Mouse (Mus musculus): ENCODE data around the gene Eif2b2. TPM values are rescaled to one million over a fixed set of nuclear protein-coding genes. Genes with fewer than 3 reads are reported as not detected.

The Eif2b2 gene
- total RNA-seq, 1 experiment from 2014 or later = 32.1 TPM

GRCm38 (mm10) chr12:85227227-85227626 is 7.9 kb downstream of the Eif2b2 start:
- no peak for ATAC-seq (replicated peaks; ENCODE audit: insufficient number of reproducible peaks, low FRiP score, low TSS enrichment, poor library complexity, severe bottlenecking)

GRCm38 (mm10) chr12:85227876-85228599 is 8.8 kb downstream of the Eif2b2 start:
- no peak for ATAC-seq (replicated peaks; ENCODE audit: insufficient number of reproducible peaks, low FRiP score, low TSS enrichment, poor library complexity, severe bottlenecking)

- no peak for ATAC-seq (replicated peaks; ENCODE audit: insufficient number of reproducible peaks, low FRiP score, low TSS enrichment, poor library complexity, severe bottlenecking)
These were observed 14.4 kb downstream of the Eif2b2 start for GRCm38 (mm10) chr12:85233376-85234358.

GRCm38 (mm10) chr12:85237553-85237952 is 18.3 kb downstream of the Eif2b2 start:
- ATAC-seq (replicated peaks; ENCODE audit: insufficient number of reproducible peaks, low FRiP score, low TSS enrichment, poor library complexity, severe bottlenecking) = no peak

GRCm38 (mm10) chr12:85252083-85252482 is 32.8 kb downstream of the Eif2b2 start:
- ATAC-seq (replicated peaks; ENCODE audit: insufficient number of reproducible peaks, low FRiP score, low TSS enrichment, poor library complexity, severe bottlenecking) = no peak

DNA sequence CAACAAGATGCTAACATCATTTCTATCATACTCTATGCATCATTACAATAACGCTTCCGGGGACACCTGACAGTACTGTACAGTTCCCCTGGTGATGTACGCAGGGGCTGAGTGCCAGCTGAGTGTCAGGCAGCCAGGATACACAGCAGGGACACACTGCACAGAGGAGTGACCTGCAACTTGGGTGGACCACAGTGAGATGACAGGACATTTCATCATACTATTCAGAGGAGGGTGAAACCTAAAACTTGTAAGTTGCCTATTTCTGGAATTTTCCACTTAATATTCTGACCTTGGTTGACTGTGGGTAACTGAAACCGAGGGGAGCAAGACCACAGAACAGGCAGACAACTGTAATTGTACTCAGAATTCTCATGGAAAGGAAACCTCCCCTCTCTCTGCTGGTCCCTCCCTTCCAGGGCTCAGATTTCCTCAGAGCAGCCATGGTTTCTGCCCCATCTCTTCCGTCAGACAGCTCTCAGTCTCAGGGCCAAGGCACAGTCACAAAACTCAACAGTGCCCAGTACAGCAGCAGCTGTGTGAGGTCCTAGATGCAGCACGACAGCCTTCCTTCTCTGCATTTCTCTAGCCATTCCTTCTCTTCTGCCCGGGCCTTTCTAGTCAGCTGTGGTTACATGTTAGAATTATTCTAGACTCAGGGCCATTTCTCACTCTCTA is 36.9 kb downstream of the Eif2b2 start:
- ATAC-seq (replicated peaks; ENCODE audit: insufficient number of reproducible peaks, low FRiP score, low TSS enrichment, poor library complexity, severe bottlenecking) = no peak

DNA sequence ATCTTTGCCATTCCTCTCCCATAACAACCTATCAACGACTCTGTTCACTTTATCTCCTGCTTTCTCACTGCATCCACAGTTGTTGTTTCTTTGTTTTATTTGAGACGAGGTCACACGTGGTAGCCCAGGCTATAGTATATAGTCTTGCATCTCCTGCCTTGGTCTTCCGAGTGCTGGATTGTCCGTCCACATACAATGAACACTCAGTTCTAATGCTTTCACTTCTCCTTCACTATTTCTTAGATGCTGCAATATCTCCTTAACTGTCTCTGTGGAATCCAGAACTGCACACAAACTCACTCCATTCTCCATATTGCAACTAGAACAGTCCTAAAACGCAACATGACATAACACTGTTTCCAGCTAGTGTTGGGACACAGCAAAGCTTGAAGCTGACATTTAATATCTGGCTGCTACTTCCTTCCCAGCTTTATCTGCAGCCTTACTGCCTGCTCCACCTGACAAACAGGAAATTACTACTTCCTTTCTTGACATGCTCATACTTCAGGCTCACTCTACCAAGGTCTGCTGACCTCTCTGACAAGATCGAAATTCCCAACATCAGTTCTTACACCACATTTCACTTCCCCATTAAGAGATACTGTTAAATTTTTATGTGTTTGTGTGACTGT is 37.8 kb downstream of the Eif2b2 start:
- ATAC-seq (replicated peaks; ENCODE audit: insufficient number of reproducible peaks, low FRiP score, low TSS enrichment, poor library complexity, severe bottlenecking) = peak; percentile 89

DNA sequence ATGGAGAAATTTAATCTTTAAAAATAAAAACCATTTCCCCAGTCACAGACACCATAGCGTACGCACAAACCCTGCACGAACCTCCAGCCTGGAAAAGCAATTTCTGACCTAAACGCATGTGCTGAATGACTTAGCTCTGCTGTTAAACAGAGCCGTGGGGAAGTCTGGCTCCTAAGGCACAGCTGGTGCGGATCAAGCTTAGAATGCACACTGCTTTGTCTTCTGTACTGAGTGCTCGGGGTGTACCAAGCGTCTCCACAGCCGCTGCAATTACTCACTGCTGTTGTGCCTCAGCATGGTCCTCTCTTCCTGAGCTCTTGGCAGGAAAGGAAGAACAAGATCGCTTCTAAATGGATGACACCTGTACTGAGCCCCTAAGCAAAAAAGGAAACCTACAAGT is 43.2 kb downstream of the Eif2b2 start:
- no peak for ATAC-seq (replicated peaks; ENCODE audit: insufficient number of reproducible peaks, low FRiP score, low TSS enrichment, poor library complexity, severe bottlenecking)

GRCm38 (mm10) chr12:85263190-85263589 is 43.9 kb downstream of the Eif2b2 start:
- ATAC-seq (replicated peaks; ENCODE audit: insufficient number of reproducible peaks, low FRiP score, low TSS enrichment, poor library complexity, severe bottlenecking) = no peak

GRCm38 (mm10) chr12:85264531-85264930 is 45.2 kb downstream of the Eif2b2 start:
- ATAC-seq (replicated peaks; ENCODE audit: insufficient number of reproducible peaks, low FRiP score, low TSS enrichment, poor library complexity, severe bottlenecking) = no peak

- ATAC-seq (replicated peaks; ENCODE audit: insufficient number of reproducible peaks, low FRiP score, low TSS enrichment, poor library complexity, severe bottlenecking) = no peak
These were observed 45.7 kb downstream of the Eif2b2 start for GRCm38 (mm10) chr12:85264940-85265339.

DNA sequence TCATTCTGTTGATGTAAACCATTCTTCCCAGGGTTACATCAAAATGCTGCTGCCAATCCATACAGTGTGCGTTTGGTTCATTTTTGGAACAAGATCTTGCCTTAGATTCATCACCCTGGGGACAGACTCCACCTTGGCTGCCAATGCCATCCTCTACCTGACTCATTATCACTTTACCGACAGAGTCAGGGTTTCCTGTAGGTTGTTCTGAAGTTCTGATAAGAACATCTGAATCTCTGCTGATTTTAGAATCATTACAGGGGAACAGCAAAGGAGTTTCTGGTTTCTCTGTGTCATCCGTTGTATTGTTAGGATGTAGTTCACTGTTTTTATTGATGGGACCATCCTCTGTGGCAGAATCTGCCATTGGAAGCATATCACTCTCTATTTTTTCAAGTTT is 47.0 kb downstream of the Eif2b2 start:
- no peak for ATAC-seq (replicated peaks; ENCODE audit: insufficient number of reproducible peaks, low FRiP score, low TSS enrichment, poor library complexity, severe bottlenecking)

DNA sequence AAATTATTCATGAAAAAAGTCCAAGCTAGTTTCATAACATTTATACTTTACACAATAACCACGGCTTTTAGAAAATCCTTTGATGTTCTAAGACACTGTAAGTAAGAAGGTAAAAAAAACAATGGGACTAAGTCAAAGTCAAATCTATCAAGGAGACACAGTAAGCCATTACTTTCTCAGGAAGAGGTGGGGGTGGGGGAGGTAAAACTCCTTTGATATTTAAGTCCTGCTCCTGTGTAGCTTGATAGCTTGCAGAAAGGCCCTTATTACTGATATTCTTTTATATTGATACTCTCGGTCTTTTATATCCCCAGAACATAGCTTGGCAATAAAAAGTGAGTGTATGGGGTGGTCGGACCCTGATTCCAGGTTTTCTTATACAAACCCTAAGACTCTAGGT is 50.5 kb downstream of the Eif2b2 start:
- no peak for ATAC-seq (replicated peaks; ENCODE audit: insufficient number of reproducible peaks, low FRiP score, low TSS enrichment, poor library complexity, severe bottlenecking)

- ATAC-seq (replicated peaks; ENCODE audit: insufficient number of reproducible peaks, low FRiP score, low TSS enrichment, poor library complexity, severe bottlenecking) = peak; percentile 80
These were observed 51.0 kb downstream of the Eif2b2 start, which contains the start of gene Mlh3 for GRCm38 (mm10) chr12:85270319-85270718. Gene Mlh3, minus strand, starts transcription at chr12:85270599.

DNA sequence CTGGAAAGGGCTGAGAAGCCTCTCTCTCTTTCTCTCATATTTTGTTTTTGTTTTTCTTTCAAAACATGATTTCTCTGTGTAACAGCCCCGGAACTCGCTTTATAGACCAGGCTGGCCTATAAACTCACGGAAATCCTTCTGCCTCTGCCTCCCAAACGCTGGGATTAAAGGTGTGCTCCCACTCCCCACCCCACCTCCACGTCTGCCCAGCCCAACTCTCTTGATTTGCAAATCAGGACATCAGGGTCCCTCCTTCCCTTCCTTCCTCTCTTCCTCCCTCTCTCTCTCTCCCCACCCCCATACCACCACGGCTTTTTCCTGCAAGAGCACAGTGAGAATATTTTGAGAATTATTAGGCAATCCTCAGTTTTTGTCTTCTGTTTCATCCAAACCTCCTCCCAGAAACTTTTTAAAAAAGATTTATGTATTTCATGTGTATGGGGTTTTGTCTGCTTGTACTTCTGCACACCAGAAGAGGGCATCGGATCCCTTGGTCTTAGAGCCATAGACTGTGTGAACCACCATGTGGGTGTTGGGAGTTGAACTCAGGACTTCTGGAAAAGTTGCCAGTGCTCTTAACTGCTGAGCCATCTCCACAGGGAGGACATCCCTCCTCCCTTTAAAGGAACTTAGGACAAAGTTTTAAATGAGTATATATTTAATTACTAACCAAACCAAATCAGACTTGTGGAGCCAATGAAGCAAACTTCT is 52.0 kb downstream of the Eif2b2 start:
- ATAC-seq (replicated peaks; ENCODE audit: insufficient number of reproducible peaks, low FRiP score, low TSS enrichment, poor library complexity, severe bottlenecking) = no peak

DNA sequence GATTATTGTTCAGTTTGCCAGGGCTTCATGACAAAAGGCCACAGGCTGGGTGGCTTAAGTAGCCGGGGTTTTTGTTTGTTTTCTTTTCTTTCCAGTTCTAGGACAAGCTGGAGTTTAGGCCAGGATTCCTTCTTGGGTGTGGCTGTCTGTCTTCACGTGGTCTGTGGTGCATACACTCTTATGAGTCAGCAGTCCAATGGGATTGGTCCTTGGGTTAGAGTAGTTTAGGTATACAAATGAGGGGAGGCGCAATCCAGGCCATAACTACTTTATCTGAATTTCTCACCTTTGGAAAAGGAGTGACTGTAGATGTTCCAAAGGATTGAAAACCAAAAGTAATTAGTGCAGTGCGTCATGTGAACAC is 52.5 kb downstream of the Eif2b2 start:
- no peak for ATAC-seq (replicated peaks; ENCODE audit: insufficient number of reproducible peaks, low FRiP score, low TSS enrichment, poor library complexity, severe bottlenecking)

DNA sequence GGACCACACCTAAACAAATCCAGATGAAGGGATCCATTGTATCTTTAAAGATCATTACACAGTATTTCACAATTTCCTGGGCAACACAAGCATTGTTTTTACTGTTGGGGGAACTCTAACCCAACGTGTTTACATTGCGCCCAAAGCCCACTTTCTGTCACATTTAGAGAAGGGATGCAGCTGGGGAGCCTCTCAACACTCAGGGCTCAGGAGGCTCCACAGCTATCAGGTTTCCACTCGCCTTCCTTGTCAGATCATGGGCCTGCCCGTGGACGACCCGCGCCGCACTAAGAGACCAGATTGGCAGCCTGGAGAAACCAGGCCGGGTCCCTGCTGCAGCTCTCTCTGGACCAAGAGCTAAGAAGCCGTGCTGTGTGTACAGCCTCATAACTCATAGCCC is 54.2 kb downstream of the Eif2b2 start:
- ATAC-seq (replicated peaks; ENCODE audit: insufficient number of reproducible peaks, low FRiP score, low TSS enrichment, poor library complexity, severe bottlenecking) = no peak

Measured in monocyte, adult 5-6 weeks (primary cell).